Mouse (Mus musculus): ENCODE measurements around the gene Klhl20.
"Not testable (repeated sequence)": the region's sequence is repeated elsewhere in the genome, so short reads cannot be mapped to it uniquely, and the experiment has no call there.

Klhl20 gene

GRCm38 (mm10) chr1:161130726-161131664 lies at the start of gene Klhl20:
Gene Klhl20, minus strand, starts transcription at chr1:161131511.
- peak; percentile 94 to 96 for DNase-seq (ENCODE audit: low read depth in 2 of 2, low spot score in 2 of 2)

DNA sequence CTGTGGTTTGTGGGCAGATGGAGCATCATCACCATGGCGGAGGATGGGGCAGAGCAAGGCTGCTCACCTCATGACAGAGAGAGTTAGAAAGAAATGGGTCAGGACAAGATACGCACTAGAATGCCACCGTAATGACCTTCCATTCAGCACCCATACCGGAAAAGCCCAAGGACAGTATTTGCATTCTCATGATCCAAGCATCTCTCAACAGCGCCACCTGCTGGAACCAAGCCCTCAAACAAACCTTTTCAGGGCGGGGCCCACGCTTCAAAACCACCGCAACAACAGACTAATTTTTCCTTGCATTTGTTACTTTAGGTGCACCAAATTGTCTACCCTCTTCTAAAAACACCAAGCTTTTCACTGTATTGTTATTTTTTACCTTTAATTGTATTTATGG lies 49.4 kb upstream of the Klhl20 start:
- DNase-seq (ENCODE audit: low read depth in 2 of 2, low spot score in 2 of 2): peak; percentile 64 to 73

DNA sequence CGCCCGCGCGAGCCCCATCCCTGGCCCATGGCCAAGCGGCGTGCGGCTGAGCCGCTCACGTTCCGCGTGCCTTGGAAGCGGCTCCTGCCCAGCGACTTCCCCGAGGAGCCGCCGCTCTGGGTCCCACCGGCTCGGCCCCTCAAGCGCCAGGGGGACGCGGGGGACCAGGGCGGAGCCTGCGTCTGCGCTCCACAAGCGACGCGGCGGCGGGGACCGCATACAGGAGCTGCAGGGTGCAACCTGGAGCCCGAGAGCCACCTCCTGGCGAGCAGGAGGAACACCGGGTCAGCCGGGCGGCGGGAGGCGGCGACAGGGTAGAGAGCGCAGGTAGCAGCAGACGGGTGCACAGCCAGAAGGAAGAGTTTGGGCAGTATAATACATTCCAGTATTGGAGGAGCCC lies 39.3 kb upstream of the Klhl20 start:
- peak; percentile 71 to 73 for DNase-seq (ENCODE audit: low read depth in 2 of 2, low spot score in 2 of 2)

DNA sequence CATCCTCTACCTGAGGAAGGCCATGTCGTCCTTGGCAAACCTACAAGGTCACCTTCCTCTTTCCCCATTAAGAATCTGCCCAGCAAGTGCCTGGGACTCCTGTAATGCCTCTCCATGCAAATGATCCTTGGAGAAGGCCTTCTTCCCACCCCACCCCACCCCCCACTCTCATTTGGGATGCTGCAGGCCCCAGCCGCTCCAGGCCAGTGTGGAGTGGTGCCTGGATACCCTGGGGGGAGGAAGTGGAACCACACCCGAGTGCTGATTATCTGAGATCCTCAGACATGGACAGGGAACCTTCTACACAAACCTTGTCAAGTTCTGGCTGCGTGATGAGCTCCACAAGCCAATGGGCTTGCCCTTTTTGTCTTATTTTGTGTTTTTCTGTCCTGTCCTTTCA lies 29.0 kb upstream of the Klhl20 start:
- no peak for DNase-seq (ENCODE audit: low read depth in 2 of 2, low spot score in 2 of 2)

DNA sequence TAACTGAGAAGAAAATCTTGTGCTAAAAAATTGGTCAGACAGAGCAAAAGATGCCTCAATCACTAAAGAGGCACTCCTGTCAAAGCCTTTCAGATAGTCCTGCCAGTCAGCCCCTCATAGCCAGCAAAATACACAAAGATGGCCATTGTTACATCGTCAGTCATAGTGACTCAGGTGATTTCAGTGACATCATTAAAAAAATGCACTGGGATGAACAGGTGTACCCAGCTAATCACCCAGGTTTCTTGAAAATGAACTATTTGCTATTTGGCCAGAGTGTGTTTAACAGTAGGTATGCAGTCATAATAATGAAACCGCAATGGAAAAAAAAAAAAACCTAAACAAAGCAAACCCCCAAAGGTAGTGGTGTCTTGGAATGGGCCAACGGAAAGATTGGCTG lies 27.9 kb upstream of the Klhl20 start, which contains the start of gene Tex50:
Gene Tex50, minus strand, starts transcription at position 101 of the 400 bp plus-strand sequence.
- DNase-seq (ENCODE audit: low read depth in 2 of 2, low spot score in 2 of 2): no peak

DNA sequence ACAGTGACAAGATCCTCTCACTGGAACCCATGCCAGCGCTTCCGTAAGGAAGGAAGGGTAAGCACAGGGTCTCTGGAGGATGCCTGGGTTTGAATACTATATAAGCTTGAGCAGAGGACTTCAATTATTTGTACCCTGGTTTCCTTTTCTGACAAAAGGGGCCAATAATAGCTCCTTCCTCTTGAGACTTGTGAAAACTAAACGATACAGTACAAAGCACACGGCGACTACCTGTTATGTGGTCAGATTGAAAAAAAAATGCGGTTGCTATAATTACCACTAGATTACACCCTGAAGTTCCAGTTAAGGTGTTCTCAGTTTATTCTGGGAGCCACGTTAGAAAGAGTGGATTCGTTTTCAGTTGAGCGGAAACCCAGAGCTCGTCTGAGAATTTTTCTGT lies 25.2 kb upstream of the Klhl20 start:
- DNase-seq (ENCODE audit: low read depth in 2 of 2, low spot score in 2 of 2): peak in 1 of 2 experiments; percentile 29

DNA sequence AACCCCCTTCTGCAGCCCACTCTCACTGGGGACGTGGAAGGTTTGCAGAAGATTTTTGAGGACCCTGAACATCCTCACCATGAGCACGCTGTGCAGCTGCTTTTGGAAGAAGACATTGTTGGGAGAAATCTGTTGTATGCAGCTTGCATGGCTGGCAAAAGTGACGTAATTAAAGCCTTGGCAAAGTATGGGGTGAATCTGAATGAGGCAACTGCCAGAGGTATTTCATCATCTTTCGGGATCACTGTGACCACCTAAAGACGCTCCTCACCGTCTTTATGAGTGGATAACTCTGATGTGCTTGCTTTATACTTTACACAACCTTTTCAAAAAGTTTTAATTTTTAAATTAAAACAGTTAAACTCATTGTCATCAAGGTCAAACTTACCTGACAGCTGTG lies 19.8 kb upstream of the Klhl20 start:
- DNase-seq (ENCODE audit: low read depth in 2 of 2, low spot score in 2 of 2): no peak

GRCm38 (mm10) chr1:161147888-161148287 lies 16.6 kb upstream of the Klhl20 start:
- DNase-seq (ENCODE audit: low read depth in 2 of 2, low spot score in 2 of 2): no peak

GRCm38 (mm10) chr1:161145611-161146010 lies 14.3 kb upstream of the Klhl20 start:
- DNase-seq (ENCODE audit: low read depth in 2 of 2, low spot score in 2 of 2): not testable (repeated sequence)

DNA sequence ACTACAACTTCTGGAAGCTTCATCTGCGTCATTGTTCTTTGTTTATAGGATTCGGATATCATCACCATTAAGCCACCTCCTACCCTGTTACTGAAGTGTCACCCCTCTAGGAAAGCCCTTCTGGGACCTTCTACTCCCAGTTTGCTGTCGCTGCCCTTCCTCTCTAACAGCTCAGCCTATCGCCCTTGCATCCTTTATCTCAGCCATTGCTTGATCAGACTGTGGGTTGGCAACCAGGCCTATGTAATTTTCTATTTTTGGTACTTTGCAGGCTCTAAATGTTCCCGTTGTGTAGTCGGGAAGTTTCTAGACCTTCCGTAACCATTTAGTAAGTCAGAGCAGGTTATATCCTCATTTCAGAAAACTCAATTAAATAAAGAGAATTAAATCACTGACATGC lies 11.9 kb upstream of the Klhl20 start:
- DNase-seq (ENCODE audit: low read depth in 2 of 2, low spot score in 2 of 2): no peak

DNA sequence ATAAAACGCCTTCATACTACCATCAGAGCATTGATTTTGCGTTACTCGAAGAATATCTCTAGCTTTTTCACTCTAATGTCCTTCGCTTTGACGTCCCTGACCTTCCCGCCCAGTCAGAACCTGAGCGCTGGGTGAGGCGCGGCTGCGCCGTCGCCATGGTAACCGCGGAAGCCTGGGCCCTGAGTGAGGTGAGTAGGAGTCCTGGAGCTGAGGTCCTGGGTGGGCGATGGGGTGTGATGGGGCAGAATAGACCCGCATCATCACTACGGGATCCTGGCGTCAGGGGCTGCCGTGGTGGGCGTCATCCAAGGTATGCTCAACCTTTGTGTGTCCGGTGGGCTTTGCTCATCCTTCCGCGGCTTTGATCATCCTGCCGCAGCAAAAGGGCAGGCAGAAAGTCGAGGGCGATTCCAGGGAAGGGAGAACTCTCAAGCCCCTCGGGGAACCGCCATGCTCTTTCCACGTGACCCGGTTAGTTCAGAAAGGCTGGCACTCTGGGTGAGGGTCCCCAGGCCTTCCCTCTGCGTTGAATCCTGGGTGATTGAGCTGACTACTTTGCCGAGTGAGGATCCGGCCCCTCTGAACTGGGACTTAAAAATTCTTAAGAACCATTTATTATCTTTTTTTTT lies 11.3 kb upstream of the Klhl20 start, which contains the start of gene Ankrd45:
Gene Ankrd45, plus strand, starts transcription at position 161 of the 629 bp plus-strand sequence.
- no peak for DNase-seq (ENCODE audit: low read depth in 2 of 2, low spot score in 2 of 2)

DNA sequence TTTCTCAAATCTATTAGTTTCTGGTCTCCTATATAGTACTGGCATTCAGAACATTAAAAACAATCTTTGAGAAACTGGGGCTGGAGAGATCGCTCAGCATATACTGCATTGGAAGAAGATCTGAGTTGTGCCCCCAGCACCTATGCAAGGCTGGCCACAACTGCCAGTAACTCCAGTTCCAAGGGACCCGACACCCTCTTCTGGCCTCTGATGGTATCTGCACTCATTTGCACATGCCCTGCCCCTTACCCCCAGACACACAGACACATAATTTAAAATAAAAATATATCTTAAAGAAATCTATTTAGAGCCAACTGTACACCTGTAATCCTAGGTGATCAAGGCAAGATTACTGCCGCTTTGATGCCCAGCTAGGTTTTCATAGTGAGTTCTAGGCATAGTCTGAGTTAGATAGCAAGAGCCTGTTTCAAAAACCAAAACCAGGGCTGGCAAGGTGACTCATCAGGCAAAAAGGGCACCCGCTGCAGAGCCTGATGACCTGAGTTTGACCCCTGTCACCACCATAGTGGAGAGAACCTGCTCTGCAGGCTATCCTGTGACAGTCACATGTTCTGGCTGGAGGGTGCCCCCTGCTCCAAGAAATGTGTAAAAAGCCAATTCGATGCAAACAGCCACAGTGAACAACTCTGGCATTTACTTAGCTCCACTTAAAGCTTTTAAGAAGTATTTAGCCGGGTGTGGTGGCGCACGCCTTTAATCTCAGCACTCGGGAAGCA lies 8.9 kb upstream of the Klhl20 start:
- no peak for DNase-seq (ENCODE audit: low read depth in 2 of 2, low spot score in 2 of 2)

DNA sequence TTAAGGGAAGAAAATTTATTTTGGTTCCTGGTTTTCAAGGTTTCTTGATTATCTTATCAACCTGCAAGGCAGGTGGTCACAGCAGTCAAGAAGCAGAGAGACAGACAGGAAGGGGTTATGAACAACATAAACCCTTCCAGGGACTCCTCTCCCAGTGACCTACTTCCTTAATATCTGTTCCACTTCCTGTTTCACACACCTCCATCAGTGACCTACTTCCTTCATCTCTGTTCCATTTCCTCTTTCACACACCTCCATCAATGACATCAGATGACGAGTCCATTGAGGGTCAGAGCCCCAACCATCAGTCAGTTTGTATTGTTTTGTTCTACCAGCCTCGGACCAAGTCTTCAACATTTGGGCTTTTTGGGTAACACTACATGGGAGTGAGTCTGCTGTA lies 8.2 kb upstream of the Klhl20 start:
- no peak for DNase-seq (ENCODE audit: low read depth in 2 of 2, low spot score in 2 of 2)

DNA sequence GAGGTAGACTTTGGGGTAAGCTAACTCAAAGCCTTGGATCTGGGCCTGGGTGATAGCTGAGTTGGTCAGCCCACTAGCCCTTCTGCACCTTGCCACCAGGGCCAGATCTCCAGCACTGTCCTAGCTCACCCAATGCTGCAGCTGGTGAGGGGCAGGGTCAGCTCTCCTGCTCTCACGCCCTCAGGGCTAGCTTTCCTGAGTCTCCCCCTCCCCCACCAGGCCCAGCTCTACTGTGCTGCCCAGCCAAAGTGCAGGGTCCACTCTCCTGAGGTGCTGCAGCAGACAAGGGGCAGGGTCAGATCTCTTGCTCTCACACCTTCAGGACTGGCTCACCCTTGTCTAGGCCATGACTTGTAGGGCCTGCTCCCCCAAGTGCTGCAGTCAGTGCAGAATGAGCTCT lies 4.8 kb downstream of the Klhl20 start:
- no peak for DNase-seq (ENCODE audit: low read depth in 2 of 2, low spot score in 2 of 2)

DNA sequence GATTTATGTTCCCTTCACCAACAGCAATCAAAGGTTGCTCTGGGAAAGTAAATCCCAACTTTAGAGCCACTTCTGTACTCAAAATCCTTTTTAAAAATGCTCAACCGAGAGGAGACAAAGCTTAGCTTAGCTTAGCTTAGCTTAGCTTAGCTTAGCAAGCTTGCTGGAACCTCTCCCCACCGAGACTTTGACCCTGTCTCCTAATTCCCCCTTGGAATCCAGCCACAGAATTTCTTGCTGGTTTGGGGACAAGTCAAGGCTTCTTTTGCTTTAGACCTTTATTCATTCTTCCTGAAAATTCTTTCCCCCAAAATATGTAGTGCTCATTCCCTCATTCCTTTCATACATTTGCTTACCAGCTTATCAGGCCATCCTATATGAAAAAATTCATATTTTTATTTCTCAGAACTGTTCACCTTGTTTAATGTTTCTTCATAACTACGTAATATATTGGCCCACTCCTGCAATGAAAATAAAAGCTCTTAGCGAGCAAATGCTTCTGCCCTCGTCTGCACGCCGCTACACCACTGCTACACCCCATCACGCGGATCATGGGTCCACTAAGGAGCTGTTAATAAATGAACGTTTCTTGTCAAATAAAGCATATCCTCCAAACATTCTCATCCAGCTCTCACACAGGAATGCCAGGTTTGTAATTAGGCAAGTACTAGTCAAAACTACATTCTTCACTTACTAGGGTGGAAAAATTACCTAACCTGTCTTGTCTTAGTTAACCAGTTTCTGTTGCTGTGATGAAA lies 8.5 kb downstream of the Klhl20 start:
- no peak for DNase-seq (ENCODE audit: low read depth in 2 of 2, low spot score in 2 of 2)

GRCm38 (mm10) chr1:161114591-161114990 lies 16.7 kb downstream of the Klhl20 start:
- DNase-seq (ENCODE audit: low read depth in 2 of 2, low spot score in 2 of 2): no peak

- DNase-seq (ENCODE audit: low read depth in 2 of 2, low spot score in 2 of 2): no peak
Observed at GRCm38 (mm10) chr1:161109216-161109615, 22.1 kb downstream of the Klhl20 start.

- DNase-seq (ENCODE audit: low read depth in 2 of 2, low spot score in 2 of 2): no peak
Observed at GRCm38 (mm10) chr1:161103842-161104241, 27.5 kb downstream of the Klhl20 start.

DNA sequence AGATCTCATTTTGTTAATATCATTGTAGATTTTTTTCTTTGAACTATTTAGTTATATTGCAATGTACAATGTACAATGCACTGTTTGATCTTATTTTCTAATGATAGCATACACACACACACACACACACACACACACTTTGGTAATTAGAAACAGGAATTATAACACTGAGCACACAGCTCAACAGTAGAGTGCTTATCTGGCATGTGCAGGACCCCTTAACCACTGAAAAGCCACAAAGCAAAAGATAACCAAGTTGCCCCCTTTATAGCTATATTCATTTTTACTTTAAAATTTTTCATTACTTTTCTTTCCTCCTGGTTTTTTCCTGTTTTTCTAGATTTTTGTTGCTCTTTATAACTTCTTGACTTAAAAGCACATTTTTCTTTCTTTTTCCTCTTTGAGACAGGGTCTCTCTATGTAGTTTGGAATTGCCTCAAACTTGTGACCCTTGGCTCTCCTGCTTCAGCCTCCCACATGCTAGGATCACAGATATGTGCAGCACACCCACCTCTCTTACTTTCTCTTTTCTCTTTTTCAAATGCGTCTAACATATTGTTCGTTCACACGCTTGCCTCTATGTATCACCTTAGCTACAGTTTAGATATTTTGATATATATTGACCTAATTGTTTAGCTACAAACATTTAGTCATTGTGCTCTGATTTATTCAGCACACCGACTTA lies 31.4 kb downstream of the Klhl20 start:
- no peak for DNase-seq (ENCODE audit: low read depth in 2 of 2, low spot score in 2 of 2)

DNA sequence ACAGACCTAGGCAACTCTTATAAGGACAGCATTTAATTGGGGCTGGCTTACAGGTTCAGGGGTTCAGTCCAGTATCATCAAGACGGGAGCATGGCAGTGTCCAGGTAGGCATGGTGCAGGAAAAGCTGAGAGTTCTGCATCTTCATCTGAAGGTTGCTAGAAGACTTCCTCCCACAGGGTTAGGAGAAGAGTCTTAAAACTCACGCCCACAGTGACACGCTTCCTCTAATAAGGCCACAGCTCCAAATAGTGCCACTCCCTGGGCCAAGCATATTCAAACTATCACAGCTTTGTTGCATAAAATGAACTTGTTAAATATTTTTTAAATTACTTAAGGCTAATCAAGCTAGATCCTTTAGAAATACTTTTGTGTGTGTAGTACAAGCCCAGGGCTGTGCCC lies 54.1 kb downstream of the Klhl20 start:
- no peak for DNase-seq (ENCODE audit: low read depth in 2 of 2, low spot score in 2 of 2)
